Mouse (Mus musculus): Measurements from ENCODE around the gene Prss33. TPM values are rescaled to one million over a fixed set of nuclear protein-coding genes. Genes with fewer than 3 reads are reported as not detected.

Gene Prss33
- total and polyA plus RNA-seq, 2 experiments from 2014 or later, result not detected

DNA sequence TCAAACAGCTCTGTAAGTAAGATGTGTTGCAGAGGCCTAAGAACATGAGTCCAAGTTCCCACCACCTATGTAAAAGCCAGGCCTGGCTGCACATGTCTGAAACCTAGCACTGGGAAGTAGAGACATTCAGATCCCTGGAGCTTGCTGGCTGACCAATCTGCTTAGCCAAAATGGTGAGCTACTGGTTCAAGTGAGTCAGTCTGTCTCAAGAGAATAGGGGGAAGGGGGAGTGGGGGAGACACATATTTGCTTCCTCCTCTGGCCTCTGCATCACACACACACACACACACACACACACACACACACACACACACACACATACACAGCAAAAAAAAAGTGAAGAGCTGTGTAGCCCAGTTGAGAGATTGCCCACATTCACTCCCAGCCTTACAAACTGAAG is 52.5 kb downstream of the Prss33 start:
- peaks cover 12% of the 10 kb centered on the region; the same call in 1 of the 2 replicates for H3K4me1 ChIP-seq (ENCODE audit: control insufficient read depth, insufficient read depth)
- no peak overlapping the region for H3K27ac ChIP-seq (ENCODE audit: low read depth)
- H3K36me3 ChIP-seq (replicated peaks; ENCODE audit: control insufficient read depth, insufficient read depth, low read length), result no peaks in the 10 kb centered on the region
- H3K27me3 ChIP-seq (ENCODE audit: control insufficient read depth, insufficient read depth, low read length), result no peaks in the 10 kb centered on the region
- H3K4me3 ChIP-seq (ENCODE audit: low read depth, low read length), result no peak overlapping the region
- no peak for TF ChIP-seq CTCF (IDR thresholded peaks at IDR 0.05; ENCODE audit: low read depth)
- TF ChIP-seq EP300 (IDR thresholded peaks at IDR 0.05; ENCODE audit: low read depth), result no peak
- ATAC-seq (ENCODE audit: insufficient read depth, low read depth) (no peak), DNase-seq (ENCODE audit: low spot score) (no peak)
- H3K9me3 ChIP-seq (replicated peaks; ENCODE audit: control insufficient read depth, low read length), result no peaks in the 10 kb centered on the region
- H3K4me2 ChIP-seq (ENCODE audit: low read depth, low read length), result no peak overlapping the region
- no peak overlapping the region for H3K9ac ChIP-seq (replicated peaks; ENCODE audit: low read depth, low read length)

Small RNAs within 50 kb of the gene (microRNA-seq; reads per million reads assigned to microRNA genes)
- 1.1 reads per million for gene Mir5125

Other genes starting within 250 kb of the Prss33 start
- 17.9 and 18.5 TPM in 2 replicates for gene Zfp13, start 236.6 kb downstream of the Prss33 start, total RNA-seq (2014; rRNA removed; ENCODE audit: low replicate concordance)
- 5.3 and 6.4 TPM in 2 replicates for gene Zfp13, start 236.6 kb downstream of the Prss33 start, polyA plus RNA-seq (2015; fragmentation: Nextera tagmentation; extraction: Ambion mirVana)
- not detected in 2 replicates for gene Zscan10, start 235.2 kb downstream of the Prss33 start, total RNA-seq (2014; rRNA removed; ENCODE audit: low replicate concordance)
- gene Zscan10, start 235.2 kb downstream of the Prss33 start, polyA plus RNA-seq (2015; fragmentation: Nextera tagmentation; extraction: Ambion mirVana), result not detected in 2 replicates
- 0.19 and 0.88 TPM in 2 replicates for gene Mmp25, start 190.8 kb downstream of the Prss33 start, total RNA-seq (2014; rRNA removed; ENCODE audit: low replicate concordance)
- gene Mmp25, start 190.8 kb downstream of the Prss33 start, polyA plus RNA-seq (2015; fragmentation: Nextera tagmentation; extraction: Ambion mirVana), result 0.15 and 0.25 TPM in 2 replicates
- not detected in 2 replicates for gene Bicdl2, start 175.6 kb downstream of the Prss33 start, total RNA-seq (2014; rRNA removed; ENCODE audit: low replicate concordance)
- gene Bicdl2, start 175.6 kb downstream of the Prss33 start, polyA plus RNA-seq (2015; fragmentation: Nextera tagmentation; extraction: Ambion mirVana), result 0.05 and 0.10 TPM in 2 replicates
- 214 and 322 TPM in 2 replicates for gene Hcfc1r1, start 162.5 kb downstream of the Prss33 start, total RNA-seq (2014; rRNA removed; ENCODE audit: low replicate concordance)
- gene Hcfc1r1, start 162.5 kb downstream of the Prss33 start, polyA plus RNA-seq (2015; fragmentation: Nextera tagmentation; extraction: Ambion mirVana), result 328 and 348 TPM in 2 replicates
- 22.4 and 35.2 TPM in 2 replicates for gene Thoc6, start 162.2 kb downstream of the Prss33 start, total RNA-seq (2014; rRNA removed; ENCODE audit: low replicate concordance)
- 22.1 and 23.2 TPM in 2 replicates for gene Thoc6, start 162.2 kb downstream of the Prss33 start, polyA plus RNA-seq (2015; fragmentation: Nextera tagmentation; extraction: Ambion mirVana)
- gene Tnfrsf12a, start 158.6 kb downstream of the Prss33 start, total RNA-seq (2014; rRNA removed; ENCODE audit: low replicate concordance), result 275 and 286 TPM in 2 replicates
- gene Tnfrsf12a, start 158.6 kb downstream of the Prss33 start, polyA plus RNA-seq (2015; fragmentation: Nextera tagmentation; extraction: Ambion mirVana), result 121 and 160 TPM in 2 replicates
- gene Cldn6, start 156.8 kb downstream of the Prss33 start, total RNA-seq (2014; rRNA removed; ENCODE audit: low replicate concordance), result not detected in 2 replicates
- not detected in 2 replicates for gene Cldn6, start 156.8 kb downstream of the Prss33 start, polyA plus RNA-seq (2015; fragmentation: Nextera tagmentation; extraction: Ambion mirVana)
- not detected in 2 replicates for gene Cldn9, start 152.0 kb downstream of the Prss33 start, total RNA-seq (2014; rRNA removed; ENCODE audit: low replicate concordance)
- gene Cldn9, start 152.0 kb downstream of the Prss33 start, polyA plus RNA-seq (2015; fragmentation: Nextera tagmentation; extraction: Ambion mirVana), result not detected in 2 replicates
- not detected in 2 replicates for gene 1520401A03Rik, start 113.3 kb downstream of the Prss33 start, total RNA-seq (2014; rRNA removed; ENCODE audit: low replicate concordance)
- not detected in 2 replicates for gene 1520401A03Rik, start 113.3 kb downstream of the Prss33 start, polyA plus RNA-seq (2015; fragmentation: Nextera tagmentation; extraction: Ambion mirVana)
- 18.2 and 21.7 TPM in 2 replicates for gene Pkmyt1, start 109.7 kb downstream of the Prss33 start, total RNA-seq (2014; rRNA removed; ENCODE audit: low replicate concordance)
- gene Pkmyt1, start 109.7 kb downstream of the Prss33 start, polyA plus RNA-seq (2015; fragmentation: Nextera tagmentation; extraction: Ambion mirVana), result 8.6 and 9.0 TPM in 2 replicates
- gene Paqr4, start 95.2 kb downstream of the Prss33 start, total RNA-seq (2014; rRNA removed; ENCODE audit: low replicate concordance), result 21.7 and 28.7 TPM in 2 replicates
- gene Paqr4, start 95.2 kb downstream of the Prss33 start, polyA plus RNA-seq (2015; fragmentation: Nextera tagmentation; extraction: Ambion mirVana), result 13.6 and 15.8 TPM in 2 replicates
- 0.97 TPM in 1 of 2 replicates, not detected in the other for gene Kremen2, start 90.2 kb downstream of the Prss33 start, total RNA-seq (2014; rRNA removed; ENCODE audit: low replicate concordance)
- gene Kremen2, start 90.2 kb downstream of the Prss33 start, polyA plus RNA-seq (2015; fragmentation: Nextera tagmentation; extraction: Ambion mirVana), result not detected in 2 replicates
- 54.5 and 72.2 TPM in 2 replicates for gene Flywch1, start 64.5 kb downstream of the Prss33 start, total RNA-seq (2014; rRNA removed; ENCODE audit: low replicate concordance)
- 32.4 and 34.8 TPM in 2 replicates for gene Flywch1, start 64.5 kb downstream of the Prss33 start, polyA plus RNA-seq (2015; fragmentation: Nextera tagmentation; extraction: Ambion mirVana)
- 3.8 TPM in 1 of 2 replicates, not detected in the other for gene Flywch2, start 50.0 kb downstream of the Prss33 start, total RNA-seq (2014; rRNA removed; ENCODE audit: low replicate concordance)
- gene Flywch2, start 50.0 kb downstream of the Prss33 start, polyA plus RNA-seq (2015; fragmentation: Nextera tagmentation; extraction: Ambion mirVana), result 4.5 and 4.9 TPM in 2 replicates
- gene Srrm2, start 45.5 kb downstream of the Prss33 start, total RNA-seq (2014; rRNA removed; ENCODE audit: low replicate concordance), result 72.8 and 85.9 TPM in 2 replicates
- gene Srrm2, start 45.5 kb downstream of the Prss33 start, polyA plus RNA-seq (2015; fragmentation: Nextera tagmentation; extraction: Ambion mirVana), result 184 and 196 TPM in 2 replicates
- gene Elob, start 6.9 kb downstream of the Prss33 start, total RNA-seq (2014; rRNA removed; ENCODE audit: low replicate concordance), result 767 and 972 TPM in 2 replicates
- gene Elob, start 6.9 kb downstream of the Prss33 start, polyA plus RNA-seq (2015; fragmentation: Nextera tagmentation; extraction: Ambion mirVana), result 1,036 and 1,119 TPM in 2 replicates
- gene Prss32, start 7.8 kb upstream of the Prss33 start, total RNA-seq (2014; rRNA removed; ENCODE audit: low replicate concordance), result not detected in 2 replicates
- gene Prss32, start 7.8 kb upstream of the Prss33 start, polyA plus RNA-seq (2015; fragmentation: Nextera tagmentation; extraction: Ambion mirVana), result not detected in 2 replicates
- not detected in 2 replicates for gene Prss41, start 8.1 kb upstream of the Prss33 start, total RNA-seq (2014; rRNA removed; ENCODE audit: low replicate concordance)
- not detected in 2 replicates for gene Prss41, start 8.1 kb upstream of the Prss33 start, polyA plus RNA-seq (2015; fragmentation: Nextera tagmentation; extraction: Ambion mirVana)
- gene Prss21, start 32.0 kb upstream of the Prss33 start, total RNA-seq (2014; rRNA removed; ENCODE audit: low replicate concordance), result not detected in 2 replicates
- gene Prss21, start 32.0 kb upstream of the Prss33 start, polyA plus RNA-seq (2015; fragmentation: Nextera tagmentation; extraction: Ambion mirVana), result not detected in 2 replicates
- not detected in 2 replicates for gene Dcpp1, start 44.8 kb upstream of the Prss33 start, total RNA-seq (2014; rRNA removed; ENCODE audit: low replicate concordance)
- not detected in 2 replicates for gene Dcpp1, start 44.8 kb upstream of the Prss33 start, polyA plus RNA-seq (2015; fragmentation: Nextera tagmentation; extraction: Ambion mirVana)
- gene Dcpp2, start 44.8 kb upstream of the Prss33 start, total RNA-seq (2014; rRNA removed; ENCODE audit: low replicate concordance), result not detected in 2 replicates
- gene Dcpp2, start 44.8 kb upstream of the Prss33 start, polyA plus RNA-seq (2015; fragmentation: Nextera tagmentation; extraction: Ambion mirVana), result not detected in 2 replicates
- gene Dcpp3, start 81.4 kb upstream of the Prss33 start, total RNA-seq (2014; rRNA removed; ENCODE audit: low replicate concordance), result not detected in 2 replicates
- gene Dcpp3, start 81.4 kb upstream of the Prss33 start, polyA plus RNA-seq (2015; fragmentation: Nextera tagmentation; extraction: Ambion mirVana), result not detected in 2 replicates
- not detected in 2 replicates for gene Sbp, start 105.6 kb upstream of the Prss33 start, total RNA-seq (2014; rRNA removed; ENCODE audit: low replicate concordance)
- not detected in 2 replicates for gene Sbp, start 105.6 kb upstream of the Prss33 start, polyA plus RNA-seq (2015; fragmentation: Nextera tagmentation; extraction: Ambion mirVana)
- gene Sbpl, start 119.2 kb upstream of the Prss33 start, total RNA-seq (2014; rRNA removed; ENCODE audit: low replicate concordance), result not detected in 2 replicates
- gene Sbpl, start 119.2 kb upstream of the Prss33 start, polyA plus RNA-seq (2015; fragmentation: Nextera tagmentation; extraction: Ambion mirVana), result not detected in 2 replicates
- not detected in 2 replicates for gene Prss30, start 144.5 kb upstream of the Prss33 start, total RNA-seq (2014; rRNA removed; ENCODE audit: low replicate concordance)
- not detected in 2 replicates for gene Prss30, start 144.5 kb upstream of the Prss33 start, polyA plus RNA-seq (2015; fragmentation: Nextera tagmentation; extraction: Ambion mirVana)
- gene Prss22, start 162.0 kb upstream of the Prss33 start, total RNA-seq (2014; rRNA removed; ENCODE audit: low replicate concordance), result 0.15 TPM in 1 of 2 replicates, not detected in the other
- not detected in 2 replicates for gene Prss22, start 162.0 kb upstream of the Prss33 start, polyA plus RNA-seq (2015; fragmentation: Nextera tagmentation; extraction: Ambion mirVana)
- 0.99 and 1.1 TPM in 2 replicates for gene Prss27, start 202.1 kb upstream of the Prss33 start, total RNA-seq (2014; rRNA removed; ENCODE audit: low replicate concordance)
- gene Prss27, start 202.1 kb upstream of the Prss33 start, polyA plus RNA-seq (2015; fragmentation: Nextera tagmentation; extraction: Ambion mirVana), result not detected in 2 replicates
- 34.1 and 39.5 TPM in 2 replicates for gene Kctd5, start 237.4 kb upstream of the Prss33 start, total RNA-seq (2014; rRNA removed; ENCODE audit: low replicate concordance)
- 23.2 and 23.9 TPM in 2 replicates for gene Kctd5, start 237.4 kb upstream of the Prss33 start, polyA plus RNA-seq (2015; fragmentation: Nextera tagmentation; extraction: Ambion mirVana)